Mouse (Mus musculus): Measurements from ENCODE around the gene Znfx1. TPM values are rescaled to one million over a fixed set of nuclear protein-coding genes. Genes with fewer than 3 reads are reported as not detected.
A peak's percentile ranks its signal among the peaks of the same experiment; 100 is the strongest.

Gene Znfx1
- polyA plus RNA-seq, 1 experiment: 32.3 TPM

DNA sequence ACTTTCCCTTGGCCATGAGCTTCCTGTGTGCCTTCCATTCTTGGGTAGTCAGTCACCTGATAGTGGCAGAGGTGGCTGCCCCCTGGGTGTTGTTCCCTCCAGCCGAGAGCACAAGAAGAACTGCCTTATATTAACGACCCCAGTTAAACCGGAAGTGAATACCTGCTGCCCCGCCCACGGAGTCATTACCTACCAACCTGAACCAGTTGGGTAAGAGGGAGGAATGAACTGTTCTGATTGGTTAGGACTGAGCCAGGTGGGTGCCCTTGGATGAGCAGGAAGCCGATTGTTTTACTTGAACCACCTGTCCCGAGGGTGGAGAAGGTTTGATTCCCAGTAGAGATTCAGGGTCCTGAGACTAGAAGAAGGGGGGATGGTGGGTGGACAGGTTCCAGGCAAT, 15.7 kb upstream of the Znfx1 start:
- WGBS: 45% methylated on average over 7 of the region's 7 CpGs
- no peak overlapping the region for H3K27ac ChIP-seq (ENCODE audit: control insufficient read depth, insufficient read depth, low read depth, low read length, poor library complexity)
- H3K4me1 ChIP-seq (ENCODE audit: control insufficient read depth, insufficient read depth, low read length): peaks cover 7% of the 10 kb centered on the region
- H3K4me3 ChIP-seq (replicated peaks; ENCODE audit: control insufficient read depth, low read depth, low read length): no peak overlapping the region
- TF ChIP-seq CTCF (IDR thresholded peaks at IDR 0.05; ENCODE audit: control insufficient read depth, insufficient read depth, low read length): no peak
- no peak for TF ChIP-seq POLR2A (IDR thresholded peaks at IDR 0.05; ENCODE audit: borderline replicate concordance, control insufficient read depth, low read depth, low read length)

DNA sequence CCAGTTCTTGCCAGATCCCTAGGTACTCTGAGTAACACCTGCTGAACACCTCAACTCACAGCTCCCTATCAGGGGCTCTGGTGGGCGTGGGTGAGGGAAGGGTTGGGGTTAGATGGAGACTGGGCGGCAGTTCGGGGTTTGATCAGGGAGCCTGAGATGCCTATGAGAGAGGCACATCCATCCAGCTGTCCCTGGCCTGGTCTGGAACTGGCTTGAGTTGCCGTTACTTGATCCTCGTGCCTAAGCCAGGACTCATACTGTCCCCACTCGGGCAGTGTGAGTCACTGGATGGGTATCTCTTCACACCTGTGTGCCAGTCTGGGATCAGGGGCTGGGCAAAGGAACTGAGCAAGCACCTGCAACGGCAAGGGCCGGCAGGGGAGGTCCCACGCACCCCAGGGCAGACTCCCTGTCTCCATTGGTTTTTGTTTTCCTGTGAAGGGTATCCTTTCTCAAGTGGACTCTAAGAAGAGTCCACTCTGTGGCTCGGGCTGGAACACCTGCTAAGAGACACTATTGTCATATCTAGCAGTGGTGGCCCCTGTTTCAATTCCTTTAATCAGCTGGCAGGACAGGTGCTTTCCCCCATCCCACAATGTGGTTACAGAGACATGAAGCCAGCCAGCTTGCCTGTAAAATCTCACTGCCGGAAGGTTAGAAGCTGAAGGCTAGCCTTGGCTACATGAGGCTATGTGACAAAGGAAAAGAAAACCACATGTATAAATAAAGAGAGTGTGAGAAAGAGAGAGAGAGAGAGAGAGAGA, 14.6 kb upstream of the Znfx1 start:
- Histone ChIP-seq H3K4me3 (replicated peaks; ENCODE audit: control insufficient read depth, low read depth, low read length) (no peak overlapping the region), H3K27ac (ENCODE audit: control insufficient read depth, insufficient read depth, low read depth, low read length, poor library complexity) (no peak overlapping the region), H3K4me1 (ENCODE audit: control insufficient read depth, insufficient read depth, low read length) (peaks cover 6% of the 10 kb centered on the region)
- TF ChIP-seq POLR2A (IDR thresholded peaks at IDR 0.05; ENCODE audit: borderline replicate concordance, control insufficient read depth, low read depth, low read length): no peak
- TF ChIP-seq CTCF (IDR thresholded peaks at IDR 0.05; ENCODE audit: control insufficient read depth, insufficient read depth, low read length): no peak
- WGBS: 79% methylated on average over 11 of the region's 11 CpGs

DNA sequence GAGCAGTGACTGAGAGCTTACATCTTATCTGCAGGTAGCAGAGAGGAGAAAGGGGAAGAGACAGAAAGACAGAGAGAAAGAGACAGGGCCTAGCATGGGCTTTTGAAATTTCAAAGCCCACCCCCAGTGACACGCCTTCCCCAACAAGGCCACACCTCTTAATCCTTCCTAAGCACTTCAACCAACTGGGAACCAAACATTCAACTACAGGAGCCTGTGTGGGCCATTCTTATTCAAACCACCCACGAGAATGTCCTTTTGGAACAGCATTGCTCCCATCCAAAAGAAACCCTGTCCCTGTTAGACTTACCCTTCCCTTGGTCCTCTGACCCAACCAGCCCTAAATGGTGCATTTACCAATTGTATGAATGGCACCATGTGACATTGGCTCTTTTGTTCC, 13.9 kb upstream of the Znfx1 start:
- no peak for TF ChIP-seq CTCF (IDR thresholded peaks at IDR 0.05; ENCODE audit: control insufficient read depth, insufficient read depth, low read length)
- Histone ChIP-seq H3K4me3 (replicated peaks; ENCODE audit: control insufficient read depth, low read depth, low read length) (no peak overlapping the region), H3K27ac (ENCODE audit: control insufficient read depth, insufficient read depth, low read depth, low read length, poor library complexity) (no peak overlapping the region), H3K4me1 (ENCODE audit: control insufficient read depth, insufficient read depth, low read length) (peaks cover 2% of the 10 kb centered on the region; the same call in 1 of the 2 replicates)
- WGBS: 72% methylated on average over 2 of the region's 2 CpGs

DNA sequence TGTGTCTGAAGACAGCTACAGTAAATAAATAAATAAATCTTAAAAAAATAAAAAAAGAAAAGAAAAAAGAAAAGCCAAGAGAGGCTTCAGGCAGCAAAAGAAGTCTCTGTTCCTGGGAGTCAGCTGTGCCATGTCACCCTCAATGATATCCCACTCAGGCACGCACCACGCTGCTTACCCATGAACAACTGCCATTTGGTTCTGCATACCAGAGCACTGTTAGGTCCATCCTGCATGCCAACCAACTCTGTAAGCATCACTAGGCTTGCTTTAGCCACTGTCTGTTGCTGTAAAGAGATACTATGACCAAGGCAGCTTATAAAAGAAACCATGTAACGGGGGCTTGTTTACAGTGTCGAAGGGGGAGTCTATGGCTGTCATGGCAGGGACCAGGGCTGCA, 13.5 kb upstream of the Znfx1 start:
- TF ChIP-seq POLR2A (IDR thresholded peaks at IDR 0.05; ENCODE audit: borderline replicate concordance, control insufficient read depth, low read depth, low read length): no peak
- no peak for TF ChIP-seq CTCF (IDR thresholded peaks at IDR 0.05; ENCODE audit: control insufficient read depth, insufficient read depth, low read length)
- WGBS: 88% methylated on average over 4 of the region's 4 CpGs
- no peak overlapping the region for H3K4me3 ChIP-seq (replicated peaks; ENCODE audit: control insufficient read depth, low read depth, low read length)
- H3K4me1 ChIP-seq (ENCODE audit: control insufficient read depth, insufficient read depth, low read length): peaks cover 2% of the 10 kb centered on the region; the same call in 1 of the 2 replicates
- no peak overlapping the region for H3K27ac ChIP-seq (ENCODE audit: control insufficient read depth, insufficient read depth, low read depth, low read length, poor library complexity)

DNA sequence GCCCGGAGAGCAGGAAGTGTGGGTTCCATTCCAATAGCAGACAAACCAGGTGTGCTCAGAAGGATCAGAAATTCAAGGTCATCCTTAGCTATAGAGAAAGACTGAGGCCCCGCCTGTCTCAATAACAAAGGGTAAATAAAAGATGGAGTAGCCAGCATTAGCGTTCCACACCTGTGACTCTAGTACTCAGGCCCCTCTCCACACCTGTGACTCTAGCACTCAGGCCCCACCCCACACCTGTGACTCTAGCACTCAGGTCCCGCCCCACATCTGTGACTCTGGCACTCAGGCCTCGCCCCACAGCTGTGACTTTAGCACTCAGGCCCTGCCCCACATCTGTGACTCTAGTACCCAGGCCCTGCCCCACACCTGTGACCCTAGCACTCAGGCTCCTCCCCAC, 11.8 kb upstream of the Znfx1 start:
- Histone ChIP-seq H3K4me1 (ENCODE audit: control insufficient read depth, insufficient read depth, low read length) (no peaks in the 10 kb centered on the region; the same call in 1 of the 2 replicates), H3K27ac (ENCODE audit: control insufficient read depth, insufficient read depth, low read depth, low read length, poor library complexity) (no peak overlapping the region), H3K4me3 (replicated peaks; ENCODE audit: control insufficient read depth, low read depth, low read length) (no peak overlapping the region)
- TF ChIP-seq POLR2A (IDR thresholded peaks at IDR 0.05; ENCODE audit: borderline replicate concordance, control insufficient read depth, low read depth, low read length) (no peak), CTCF (IDR thresholded peaks at IDR 0.05; ENCODE audit: control insufficient read depth, insufficient read depth, low read length) (no peak)
- 75% methylated on average over 5 of the region's 5 CpGs for WGBS

DNA sequence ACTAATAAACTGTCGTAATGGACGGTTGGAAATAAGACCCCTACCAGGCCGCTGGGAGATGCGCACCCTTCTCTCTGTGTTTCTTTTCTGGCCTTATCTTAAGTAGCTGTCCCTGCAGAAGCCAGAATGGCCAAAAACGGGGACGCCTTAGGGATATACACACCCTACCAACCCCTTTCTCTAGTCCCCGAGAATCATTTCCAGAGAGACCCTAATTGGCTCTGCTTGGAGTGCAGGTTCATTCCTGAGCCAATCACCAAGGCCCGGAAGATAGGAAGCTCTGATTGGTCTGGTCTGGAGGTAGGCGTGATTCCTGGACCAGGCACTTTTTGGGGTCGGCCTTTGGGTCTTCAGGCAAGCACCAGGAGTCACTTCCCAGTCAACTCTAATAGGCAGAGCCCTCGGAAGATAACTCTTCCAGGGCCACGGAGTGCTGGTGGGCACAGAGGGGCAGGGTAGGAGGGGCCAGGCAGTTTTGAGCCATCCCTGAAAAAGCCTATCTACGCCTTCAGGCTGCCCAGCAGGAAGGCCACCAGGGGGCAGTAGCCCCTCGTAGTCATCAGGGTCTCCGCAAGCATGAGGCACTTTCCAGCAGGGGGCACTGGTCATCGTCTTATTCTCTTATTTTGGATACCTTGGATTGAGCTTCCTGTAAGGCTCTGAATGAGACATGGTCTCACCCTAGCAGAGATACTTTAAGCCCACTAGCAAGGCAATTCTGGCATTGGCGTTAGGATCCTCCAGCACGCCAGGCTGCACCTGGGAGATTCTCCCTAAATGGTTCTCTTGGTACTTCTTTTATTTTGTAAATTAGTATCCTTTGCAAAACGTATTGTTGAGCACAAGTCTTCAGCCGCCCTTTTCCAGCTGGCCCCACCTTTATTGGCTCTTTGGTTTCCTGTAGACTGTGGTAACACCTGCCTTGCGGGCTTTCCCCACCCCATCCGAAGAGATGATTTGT, 9.1 kb upstream of the Znfx1 start:
- no peak overlapping the region for H3K27ac ChIP-seq (ENCODE audit: control insufficient read depth, insufficient read depth, low read depth, low read length, poor library complexity)
- TF ChIP-seq POLR2A (IDR thresholded peaks at IDR 0.05; ENCODE audit: borderline replicate concordance, control insufficient read depth, low read depth, low read length): 0 out of 2 replicates have a peak, but pooled peaks have one; percentile 11
- peak; percentile 100 for TF ChIP-seq CTCF (IDR thresholded peaks at IDR 0.05; ENCODE audit: control insufficient read depth, insufficient read depth, low read length)
- 7% methylated on average over 22 of the region's 22 CpGs for WGBS
- no peaks in the 10 kb centered on the region; the same call in 1 of the 2 replicates for H3K4me1 ChIP-seq (ENCODE audit: control insufficient read depth, insufficient read depth, low read length)
- peak overlapping the region; percentile 25 for H3K4me3 ChIP-seq (replicated peaks; ENCODE audit: control insufficient read depth, low read depth, low read length)

DNA sequence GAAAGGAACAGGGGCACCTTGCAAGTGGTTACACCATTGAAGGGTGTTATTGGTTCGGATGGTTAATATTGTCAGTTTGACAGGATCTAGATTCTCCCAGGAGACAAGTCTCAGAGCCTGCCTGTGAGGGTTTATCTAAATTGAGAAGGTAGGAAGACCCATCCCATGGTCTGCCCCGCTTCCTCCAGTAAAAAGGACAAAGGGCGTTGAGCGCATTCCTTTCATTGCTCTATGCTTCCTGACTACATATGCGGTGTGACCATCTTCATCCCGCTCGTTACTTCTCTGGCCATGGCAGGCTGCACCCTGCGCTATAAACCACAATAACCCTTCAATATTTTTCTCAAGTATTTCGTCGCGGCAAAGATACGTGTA, 8.4 kb upstream of the Znfx1 start:
- WGBS: 19% methylated on average over 12 of the region's 12 CpGs
- TF ChIP-seq CTCF (IDR thresholded peaks at IDR 0.05; ENCODE audit: control insufficient read depth, insufficient read depth, low read length) (no peak), POLR2A (IDR thresholded peaks at IDR 0.05; ENCODE audit: borderline replicate concordance, control insufficient read depth, low read depth, low read length) (no peak)
- no peak overlapping the region for H3K27ac ChIP-seq (ENCODE audit: control insufficient read depth, insufficient read depth, low read depth, low read length, poor library complexity)

DNA sequence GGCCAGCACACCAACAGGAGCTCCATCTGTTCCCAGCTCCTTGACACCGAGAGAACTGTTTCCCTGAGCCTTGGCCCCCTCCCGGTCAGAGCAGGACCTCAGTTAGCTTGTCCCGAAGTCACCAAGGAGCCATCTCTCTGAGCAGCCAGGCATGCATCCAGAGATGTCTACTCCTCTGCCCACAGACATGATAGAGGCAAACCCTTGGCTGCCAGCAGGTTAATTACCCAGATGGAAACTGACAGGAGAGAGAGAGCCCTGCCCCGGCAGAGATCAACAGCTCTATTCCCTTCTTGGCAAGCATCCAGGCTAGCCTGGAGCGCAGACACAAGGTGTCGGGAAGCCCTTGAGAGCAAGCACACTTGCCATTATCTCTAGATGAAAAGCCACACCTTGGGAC, 7.5 kb upstream of the Znfx1 start:
- WGBS: 71% methylated on average over 6 of the region's 6 CpGs
- Histone ChIP-seq H3K4me1 (ENCODE audit: control insufficient read depth, insufficient read depth, low read length) (no peaks in the 10 kb centered on the region; the same call in 1 of the 2 replicates), H3K4me3 (replicated peaks; ENCODE audit: control insufficient read depth, low read depth, low read length) (no peak overlapping the region), H3K27ac (ENCODE audit: control insufficient read depth, insufficient read depth, low read depth, low read length, poor library complexity) (no peak overlapping the region)
- TF ChIP-seq CTCF (IDR thresholded peaks at IDR 0.05; ENCODE audit: control insufficient read depth, insufficient read depth, low read length) (no peak), POLR2A (IDR thresholded peaks at IDR 0.05; ENCODE audit: borderline replicate concordance, control insufficient read depth, low read depth, low read length) (no peak)

More for the DNA sequence above, 8.4 kb upstream of the Znfx1 start:
- Histone ChIP-seq H3K4me3 (replicated peaks; ENCODE audit: control insufficient read depth, low read depth, low read length) (peak overlapping the region; percentile 25), H3K4me1 (ENCODE audit: control insufficient read depth, insufficient read depth, low read length) (no peaks in the 10 kb centered on the region; the same call in 1 of the 2 replicates)
